Mouse (Mus musculus) liver, embryonic 14.5 days (tissue): ENCODE data around the gene Pbxip1.
A peak's percentile ranks its signal among the peaks of the same experiment; 100 is the strongest.

Source experiments
- CTCF ChIP-seq: IDR thresholded peaks from 2 replicates; pipeline ENCODE4 v1.5.1; 2016; ENCODE audit warnings: antibody characterized with exemption, low read depth, control low read depth
- EP300 ChIP-seq: IDR thresholded peaks from 2 replicates; pipeline ENCODE4 v1.6.1; 2016; ENCODE audit warnings: antibody characterized with exemption, low read depth

- TF ChIP-seq EP300 (no peak), CTCF (peak; percentile 85)
These were observed 45.0 kb downstream of the Pbxip1 start for GRCm38 (mm10) chr3:89481488-89481887.
